Mouse (Mus musculus): Measurements from ENCODE around the gene Cyb5r1. TPM values are rescaled to one million over a fixed set of nuclear protein-coding genes. Genes with fewer than 3 reads are reported as not detected.
A peak's percentile ranks its signal among the peaks of the same experiment; 100 is the strongest.

Gene Cyb5r1
- total RNA-seq, 2 experiments from 2014 or later, result 15.8 to 16.6 TPM

DNA sequence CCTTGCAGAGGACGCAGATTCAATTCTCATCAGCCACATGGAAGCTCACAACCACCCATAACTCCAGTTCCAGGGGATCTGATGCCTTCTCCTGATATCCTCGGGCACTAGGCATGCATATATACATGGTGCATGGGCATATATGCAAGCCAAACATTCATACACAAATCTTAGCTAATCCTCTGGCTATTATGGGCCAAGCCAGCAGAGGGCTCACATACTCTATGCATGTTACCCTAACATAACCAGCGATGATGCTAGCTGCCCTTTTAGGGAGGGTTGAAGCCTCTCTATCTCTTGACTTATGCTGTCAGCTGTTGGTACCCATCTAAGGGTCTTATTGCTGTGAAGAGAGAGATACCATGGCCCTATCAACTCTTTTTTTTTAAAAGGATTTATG, 45.6 kb downstream of the Cyb5r1 start:
- peak; percentile 36 to 53 for DNase-seq (ENCODE audit: low spot score in 2 of 2)

DNA sequence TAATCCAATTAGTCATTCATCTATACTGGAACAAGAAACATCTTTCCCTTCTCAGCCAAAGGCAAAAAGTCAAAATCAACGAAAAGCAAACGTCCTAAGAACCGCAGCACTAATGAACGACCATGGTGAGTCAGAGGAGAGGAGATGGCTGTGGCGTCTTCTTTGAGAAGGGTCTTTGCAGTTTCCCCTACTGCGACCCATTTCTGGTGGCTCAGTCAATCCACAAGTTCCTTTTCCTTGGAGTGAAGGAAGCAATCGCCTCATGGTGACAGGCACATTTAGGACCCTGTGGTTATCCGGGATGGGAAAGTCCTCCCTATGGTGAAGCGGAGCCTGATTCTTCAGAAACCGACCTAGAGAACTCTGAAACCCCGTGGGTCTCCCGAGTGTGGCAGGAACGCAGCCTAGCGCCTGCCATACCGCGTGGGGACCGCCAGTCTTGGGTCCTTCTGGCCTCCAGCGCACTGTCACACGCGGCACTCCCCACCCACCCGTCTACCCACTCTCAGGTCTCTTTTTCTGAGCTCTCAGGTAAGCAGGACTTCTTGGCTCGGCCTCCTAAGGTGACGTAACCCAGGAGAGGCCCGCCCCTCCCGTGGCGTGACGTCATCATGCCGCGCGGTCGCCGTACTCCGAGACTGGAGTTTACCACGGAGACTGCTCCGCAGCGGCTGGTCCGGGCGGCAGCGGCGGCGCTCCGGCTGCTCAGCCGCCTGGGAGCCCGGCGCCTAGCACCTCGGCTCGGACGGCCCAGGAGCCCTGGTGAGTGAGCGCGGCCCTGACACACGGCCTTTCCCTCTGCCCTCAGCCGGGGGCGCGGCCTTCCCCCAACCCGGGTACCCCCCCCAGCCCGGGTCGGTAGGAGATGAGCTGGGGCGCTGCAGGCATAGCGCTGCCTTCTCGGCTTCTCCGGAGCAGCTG, 49.8 kb downstream of the Cyb5r1 start, which contains the start of gene Klhl12:
Gene Klhl12 (plus strand): TSS at position 628 of the 921 bp plus-strand sequence.
- intact Hi-C loops (cut with DNase I), result loop anchor here (1.0 kb wide), 1 partner anchor 93 kb away; no protein-coding TSS in a partner anchor
- peak; percentile 96 to 97 for DNase-seq (ENCODE audit: low spot score in 2 of 2)

More for the DNA sequence above, 45.6 kb downstream of the Cyb5r1 start:
- intact Hi-C loops (cut with DNase I), result no loop called here

- intact Hi-C loops (cut with DNase I), result no loop called here
- DNase-seq (ENCODE audit: low spot score in 2 of 2), result no peak
These were observed 50.7 kb downstream of the Cyb5r1 start for GRCm38 (mm10) chr1:134456060-134456459.

DNA sequence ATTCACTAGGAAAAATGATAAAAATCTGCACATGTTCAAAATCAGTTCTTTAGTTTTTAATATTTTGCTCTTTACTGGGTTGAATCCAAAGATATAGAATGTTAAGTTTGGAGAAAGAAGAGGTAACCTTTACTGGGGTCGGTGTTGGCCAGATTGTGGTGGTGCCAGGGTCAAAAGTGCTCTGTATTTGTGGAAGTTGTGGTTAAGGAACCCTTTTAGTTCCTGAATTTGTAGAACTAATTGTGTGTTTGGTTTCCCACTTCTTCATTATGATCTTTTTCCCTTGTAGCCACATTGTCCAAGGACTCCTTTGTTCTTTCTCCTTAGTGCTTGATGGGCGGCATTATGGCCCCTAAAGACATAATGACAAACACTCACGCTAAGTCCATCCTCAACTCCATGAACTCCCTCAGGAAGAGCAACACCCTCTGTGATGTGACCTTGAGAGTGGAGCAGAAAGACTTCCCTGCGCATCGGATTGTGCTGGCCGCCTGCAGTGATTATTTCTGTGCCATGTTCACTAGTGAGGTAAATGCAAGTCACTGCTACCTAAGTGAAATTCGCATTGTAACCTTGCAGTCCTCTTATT, 52.9 kb downstream of the Cyb5r1 start:
- intact Hi-C loops (cut with DNase I), result no loop called here
- DNase-seq (ENCODE audit: low spot score in 2 of 2), result no peak

- DNase-seq (ENCODE audit: low spot score in 2 of 2), result no peak
- intact Hi-C loops (cut with DNase I), result no loop called here
These were observed 55.2 kb downstream of the Cyb5r1 start for GRCm38 (mm10) chr1:134460294-134461284.

Other genes with a start within 250 kb of the Cyb5r1 start
- 10 to 100 TPM in 1 of 2 experiments, 1 to 10 TPM in 1; 9.1 to 11.6 TPM for gene Chil1, start 223.4 kb upstream of the Cyb5r1 start, total RNA-seq (2021)
- gene Mybph, start 212.1 kb upstream of the Cyb5r1 start, total RNA-seq (2021), result under 1 TPM in 1 of 2 experiments, not detected in 1; 0.25 TPM
- 100 to 1,000 TPM; 195 to 200 TPM for gene Adora1, start 170.1 kb upstream of the Cyb5r1 start, total RNA-seq (2021)
- not detected for gene Myog, start 115.6 kb upstream of the Cyb5r1 start, total RNA-seq (2021)
- 10 to 100 TPM; 43.3 to 49.4 TPM for gene Ppfia4, start 72.6 kb upstream of the Cyb5r1 start, total RNA-seq (2021)
- gene Tmem183a, start 43.6 kb upstream of the Cyb5r1 start, total RNA-seq (2021), result 10 to 100 TPM; 67.2 to 72.9 TPM
- not detected for gene 4933406M09Rik, start 19.6 kb upstream of the Cyb5r1 start, total RNA-seq (2021)
- 10 to 100 TPM; 62.3 to 63.5 TPM for gene Adipor1, start 9.8 kb downstream of the Cyb5r1 start, total RNA-seq (2021)
- 10 to 100 TPM; 37.1 to 37.7 TPM for gene Klhl12, start 50.0 kb downstream of the Cyb5r1 start, total RNA-seq (2021)
- gene Rabif, start 89.1 kb downstream of the Cyb5r1 start, total RNA-seq (2021), result 10 to 100 TPM; 30.6 to 31.8 TPM
- gene Mgat4e, start 144.1 kb downstream of the Cyb5r1 start, total RNA-seq (2021), result not detected
- gene Kdm5b, start 154.6 kb downstream of the Cyb5r1 start, total RNA-seq (2021), result 10 to 100 TPM; 64.2 to 65.5 TPM
- 10 to 100 TPM; 42.8 to 49.3 TPM for gene Syt2, start 241.1 kb downstream of the Cyb5r1 start, total RNA-seq (2021)